Comparison of ENCODE assay signal across 11 mouse cellular contexts in genomic region chr7:135495303-135495702, GRCm38 (mm10). TPM values are rescaled to one million over a fixed set of nuclear protein-coding genes. Genes with fewer than 3 reads are reported as not detected.
DNase-seq lines count a peak whose midpoint lies in the region; ATAC-seq lines count a peak whose summit lies in the region.
"Had no signal": no experiment of that assay in that cellular context is flagged by ENCODE, and none has a peak within 500 bp of the region (broad histone marks: within the 10 kb centered on the region; RNA-seq: fewer than 3 reads in every experiment).

No protein-coding gene starts in this region.

- 0 out of 2 replicates have a peak, but pooled peaks cover 2% of the 10 kb centered on the region for H3K9me3 ChIP-seq in forebrain, embryonic 16.5 days (ENCODE audit: control insufficient read depth, low read length)

- H3K4me1 ChIP-seq in forebrain, embryonic 16.5 days (replicated peaks; ENCODE audit: control insufficient read depth, insufficient read depth, low read length): no peaks in the 10 kb centered on the region

- H3K4me2 ChIP-seq in forebrain, embryonic 16.5 days (ENCODE audit: low read length): no peak overlapping the region

- DNase-seq in cerebellum, postnatal 4 days (ENCODE audit: low spot score in 2 of 2): no peak
- peak; percentile 27 for DNase-seq in layer of hippocampus, adult 11-12 months (ENCODE audit: low spot score)
- DNase-seq in layer of hippocampus, postnatal 25 days (ENCODE audit: extremely low spot score in 1 of 2, low spot score in 1 of 2): no peak
- DNase-seq in adrenal gland, postnatal 14 days: peak; percentile 43
- peak; percentile 20 to 33 for DNase-seq in kidney, postnatal 4 days
- DNase-seq in frontal cortex, postnatal 10 days (ENCODE audit: low spot score in 2 of 2): no peak
- DNase-seq: B cell, adult 2 months; gastrocnemius, postnatal 36 days had no signal

- H3K27me3 ChIP-seq in forebrain, embryonic 16.5 days (replicated peaks; ENCODE audit: control insufficient read depth, insufficient read depth, low read length): no peaks in the 10 kb centered on the region

- H3K9ac ChIP-seq in forebrain, embryonic 16.5 days (replicated peaks; ENCODE audit: low read depth, low read length): no peak overlapping the region

- no peak overlapping the region for H3K4me3 ChIP-seq in forebrain, embryonic 16.5 days (replicated peaks; ENCODE audit: low read length)

- no peak overlapping the region for H3K27ac ChIP-seq in forebrain, embryonic 16.5 days (ENCODE audit: low read length)

- H3K36me3 ChIP-seq in forebrain, embryonic 16.5 days (ENCODE audit: control insufficient read depth, insufficient read depth): no peaks in the 10 kb centered on the region

- ATAC-seq in cerebellum, adult (ENCODE audit: insufficient number of reproducible peaks, low FRiP score, low TSS enrichment): 0 out of 2 replicates have a peak, but pooled peaks have one; percentile 52
- no peak for ATAC-seq in forebrain, embryonic 16.5 days

- WGBS in forebrain, embryonic 16.5 days: 39% methylated on average over 3 of the region's 3 CpGs

RNA-seq across cellular contexts. Expression of gene Clrn3, which starts 33.2 kb away (rescaled TPM):
- total RNA-seq in layer of hippocampus, postnatal 25 days (2021): not detected
- total RNA-seq in adrenal gland, postnatal 14 days (2021): not detected in 2 replicates
- polyA plus RNA-seq in forebrain, embryonic 16.5 days (2015; fragmentation: Nextera tagmentation; extraction: Ambion mirVana): not detected in 2 replicates
- total RNA-seq: gastrocnemius, postnatal 36 days; layer of hippocampus, adult 18-20 months had no signal

RNA-seq across cellular contexts. Expression of gene Ptpre, which starts 42.0 kb away (rescaled TPM):
- 10 to 100 TPM; 47.4 to 59.0 TPM for total RNA-seq in layer of hippocampus, postnatal 25 days (2021)
- 4.4 and 8.0 TPM in 2 replicates for total RNA-seq in adrenal gland, postnatal 14 days (2021)
- 2.0 and 4.5 TPM in 2 replicates for polyA plus RNA-seq in forebrain, embryonic 16.5 days (2015; fragmentation: Nextera tagmentation; extraction: Ambion mirVana)

Comparison
In these comparisons a context has a peak if more than half of its experiments do, and no peak if none do; other contexts are left out.
1. DNase-seq: peak in layer of hippocampus, adult 11-12 months (single experiment), adrenal gland, postnatal 14 days (single experiment) and kidney, postnatal 4 days (2 of 2); none in cerebellum, postnatal 4 days (0 of 2), layer of hippocampus, postnatal 25 days (0 of 2) and frontal cortex, postnatal 10 days (0 of 2).